10 mouse cellular contexts compared by ENCODE assay signal in genomic region chr13:21897245-21897634, GRCm38 (mm10). TPM values are rescaled to one million over a fixed set of nuclear protein-coding genes. Genes with fewer than 3 reads are reported as not detected.
A peak's percentile ranks its signal among the peaks of the same experiment; 100 is the strongest.
DNase-seq lines count a peak whose midpoint lies in the region; ATAC-seq and TF ChIP-seq lines count a peak whose summit lies in the region.
"Had no signal": no experiment of that assay in that cellular context is flagged by ENCODE, and none has a peak within 500 bp of the region (broad histone marks: within the 10 kb centered on the region; RNA-seq: fewer than 3 reads in every experiment).

No protein-coding gene starts in this region.

- H3K27ac ChIP-seq in heart, embryonic 14.5 days (replicated peaks in 1 of 2; ENCODE audit: control insufficient read depth in 1 of 2, insufficient read depth in 1 of 2, low read depth in 2 of 2, low read length in 2 of 2), result no peak overlapping the region
- H3K27ac ChIP-seq in embryonic facial prominence, embryonic 10.5 days (replicated peaks), result peak overlapping the region; percentile 85
- H3K27ac ChIP-seq in hindbrain, postnatal 0 days, result peak overlapping the region; percentile 86
- H3K27ac ChIP-seq in midbrain, embryonic 16.5 days (ENCODE audit: low read length), result peak overlapping the region; percentile 96
- H3K27ac ChIP-seq: heart, adult 2 months; macrophage had no signal

- no peaks in the 10 kb centered on the region; the same call in 1 of the 2 replicates for H3K27me3 ChIP-seq in heart, embryonic 14.5 days (ENCODE audit: control insufficient read depth, insufficient read depth, low read length)
- peaks cover 7% of the 10 kb centered on the region; the same call in 1 of the 2 replicates for H3K27me3 ChIP-seq in embryonic facial prominence, embryonic 10.5 days (replicated peaks; ENCODE audit: low read depth, poor library complexity, severe bottlenecking)
- H3K27me3 ChIP-seq in hindbrain, postnatal 0 days (ENCODE audit: insufficient read depth, low read length), result no peaks in the 10 kb centered on the region
- H3K27me3 ChIP-seq in midbrain, embryonic 16.5 days (ENCODE audit: control insufficient read depth, insufficient read depth, low read depth, low read length), result no peaks in the 10 kb centered on the region

- peak overlapping the region; percentile 81 for H3K4me2 ChIP-seq in heart, embryonic 14.5 days (ENCODE audit: low read length)
- H3K4me2 ChIP-seq in hindbrain, postnatal 0 days (ENCODE audit: low read depth, low read length), result peak overlapping the region; percentile 58
- H3K4me2 ChIP-seq in midbrain, embryonic 16.5 days (ENCODE audit: low read length), result peak overlapping the region; percentile 65

- peak overlapping the region; percentile 42 to 65 for H3K4me3 ChIP-seq in heart, embryonic 14.5 days (ENCODE audit: control insufficient read depth in 1 of 2, insufficient read depth in 1 of 2, low read depth in 1 of 2, low read length in 2 of 2)
- H3K4me3 ChIP-seq in embryonic facial prominence, embryonic 10.5 days, result peak overlapping the region; percentile 71
- peak overlapping the region; percentile 55 for H3K4me3 ChIP-seq in hindbrain, postnatal 0 days (ENCODE audit: low read length)
- H3K4me3 ChIP-seq in midbrain, embryonic 16.5 days (ENCODE audit: low read depth, low read length), result peak overlapping the region; percentile 62
- H3K4me3 ChIP-seq: heart, adult 2 months had no signal

- H3K4me1 ChIP-seq in heart, embryonic 14.5 days (ENCODE audit: control insufficient read depth in 2 of 2, insufficient read depth in 2 of 2, low read length in 2 of 2), result no peaks in the 10 kb centered on the region; a peak in 1 of 4 replicates
- peaks cover 10% of the 10 kb centered on the region for H3K4me1 ChIP-seq in embryonic facial prominence, embryonic 10.5 days
- H3K4me1 ChIP-seq in hindbrain, postnatal 0 days (ENCODE audit: insufficient read depth, low read length), result no peaks in the 10 kb centered on the region
- H3K4me1 ChIP-seq in midbrain, embryonic 16.5 days (ENCODE audit: control insufficient read depth, insufficient read depth, low read length), result peaks cover 7% of the 10 kb centered on the region

- ATAC-seq in heart, embryonic 14.5 days (ENCODE audit: insufficient number of reproducible peaks, insufficient read depth, low FRiP score, low read depth), result no peak
- ATAC-seq in hindbrain, postnatal 0 days, result no peak; the same call in 1 of the 2 replicates
- peak; percentile 82 for ATAC-seq in midbrain, embryonic 16.5 days

- WGBS in heart, embryonic 14.5 days, result 1% methylated on average over 11 of the region's 11 CpGs
- under 1% methylated on average over 11 of the region's 11 CpGs for whole genome bisulfite sequencing in embryonic facial prominence, embryonic 10.5 days
- WGBS in hindbrain, postnatal 0 days, result 4% methylated on average over 11 of the region's 11 CpGs
- under 1% methylated on average over 11 of the region's 11 CpGs for WGBS in midbrain, embryonic 16.5 days

- H3K9me3 ChIP-seq in heart, embryonic 14.5 days (ENCODE audit: control insufficient read depth, low read length), result no peaks in the 10 kb centered on the region
- H3K9me3 ChIP-seq in embryonic facial prominence, embryonic 10.5 days, result no peaks in the 10 kb centered on the region
- no peaks in the 10 kb centered on the region for H3K9me3 ChIP-seq in hindbrain, postnatal 0 days (ENCODE audit: low read length)
- H3K9me3 ChIP-seq in midbrain, embryonic 16.5 days (replicated peaks; ENCODE audit: control insufficient read depth, low read length, poor library complexity, severe bottlenecking), result no peaks in the 10 kb centered on the region

- no peak for DNase-seq in heart, adult 11 months
- no peak for DNase-seq in embryonic facial prominence, embryonic 10.5 days (ENCODE audit: low spot score)
- peak; percentile 25 for DNase-seq in hindbrain, postnatal 0 days (ENCODE audit: low spot score)
- no peak for DNase-seq in cerebellum, postnatal 10 days
- no peak for DNase-seq in c-Kit-positive CD71-positive TER-119-positive erythroid progenitor cells, embryonic 14.5 days (ENCODE audit: low spot score)
- no peak for DNase-seq in embryo, embryonic 10 days (ENCODE audit: low spot score)

- peak overlapping the region; percentile 25 for H3K9ac ChIP-seq in heart, embryonic 14.5 days (ENCODE audit: low read length)
- H3K9ac ChIP-seq in hindbrain, postnatal 0 days (replicated peaks; ENCODE audit: low read length), result peak overlapping the region; percentile 66
- peak overlapping the region; percentile 78 for H3K9ac ChIP-seq in midbrain, embryonic 16.5 days (ENCODE audit: low read depth, low read length)

- TF ChIP-seq CTCF in hindbrain, postnatal 0 days (IDR thresholded peaks at IDR 0.05; ENCODE audit: low read depth), result no peak

- H3K36me3 ChIP-seq in heart, embryonic 14.5 days (ENCODE audit: control insufficient read depth, insufficient read depth, low read length), result no peaks in the 10 kb centered on the region
- no peaks in the 10 kb centered on the region for H3K36me3 ChIP-seq in embryonic facial prominence, embryonic 10.5 days (replicated peaks)
- H3K36me3 ChIP-seq in hindbrain, postnatal 0 days (ENCODE audit: insufficient read depth, low read length), result no peaks in the 10 kb centered on the region
- H3K36me3 ChIP-seq in midbrain, embryonic 16.5 days (ENCODE audit: control insufficient read depth, insufficient read depth, low read length), result no peaks in the 10 kb centered on the region

RNA-seq across cellular contexts. Expression of gene Zfp184, which starts 47.7 kb away (rescaled TPM):
- polyA plus RNA-seq in heart, embryonic 14.5 days (2014; fragmentation: Nextera tagmentation; extraction: Ambion mirVana), result 6.0 and 7.1 TPM in 2 replicates
- polyA plus RNA-seq in embryonic facial prominence, embryonic 10.5 days (2016; fragmentation: Nextera tagmentation; extraction: Ambion mirVana), result 23.1 and 24.9 TPM in 2 replicates
- 9.3 and 13.5 TPM in 2 replicates for total RNA-seq in hindbrain, postnatal 0 days (2014; rRNA removed)
- 7.8 and 9.6 TPM in 2 replicates for polyA plus RNA-seq in hindbrain, postnatal 0 days (2015; fragmentation: Nextera tagmentation; extraction: Ambion mirVana)
- 12.0 and 13.7 TPM in 2 replicates for polyA plus RNA-seq in midbrain, embryonic 16.5 days (2015; fragmentation: Nextera tagmentation; extraction: Ambion mirVana)

Comparison
In these comparisons a context has a peak if more than half of its experiments do, and no peak if none do; other contexts are left out.
1. H3K27ac ChIP-seq: peak in embryonic facial prominence, embryonic 10.5 days (single experiment), hindbrain, postnatal 0 days (single experiment) and midbrain, embryonic 16.5 days (single experiment); none in heart, embryonic 14.5 days (0 of 2).
2. H3K9ac ChIP-seq: peak in every context shown above with its lines; median percentile 78 in midbrain, embryonic 16.5 days; 66 in hindbrain, postnatal 0 days; 25 in heart, embryonic 14.5 days.
3. Peak in every context shown above with its lines, with median percentiles within 50 percentile points of each other: H3K4me2 ChIP-seq and H3K4me3 ChIP-seq.